Mouse (Mus musculus): ENCODE results near the gene Olfml2a. TPM values are rescaled to one million over a fixed set of nuclear protein-coding genes. Genes with fewer than 3 reads are reported as not detected.

The Olfml2a gene
- polyA plus RNA-seq, 1 experiment from 2014 or later: 6.0 TPM

DNA sequence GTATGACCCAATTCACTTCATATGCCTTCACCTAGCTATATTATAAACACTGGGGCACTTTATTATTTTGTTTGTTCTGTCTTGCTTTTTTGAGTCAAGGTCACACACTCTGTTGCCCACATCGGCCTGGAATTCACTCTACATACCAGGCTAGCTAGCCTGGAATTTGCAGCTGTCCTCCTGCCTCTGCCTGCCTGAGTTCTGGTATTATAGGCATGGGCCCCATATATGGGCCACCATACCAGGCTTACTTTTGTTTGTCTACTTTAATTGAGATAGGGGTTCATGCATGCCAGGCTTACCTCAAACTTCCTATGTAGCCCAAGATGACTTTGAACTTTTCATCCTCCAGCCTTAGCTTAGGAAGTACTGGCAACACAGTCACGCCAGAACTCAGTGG lies 10.1 kb downstream of the Olfml2a start:
- no peak overlapping the region for H3K9ac ChIP-seq
- H3K4me1 ChIP-seq: no peaks in the 10 kb centered on the region
- no peak overlapping the region for H3K4me2 ChIP-seq (replicated peaks)
- no peak for ATAC-seq (ENCODE audit: insufficient number of reproducible peaks, insufficient read depth, low FRiP score, low TSS enrichment)
- 84% methylated on average over 2 of the region's 2 CpGs for WGBS
- no peaks in the 10 kb centered on the region for H3K27me3 ChIP-seq
- H3K36me3 ChIP-seq: no peaks in the 10 kb centered on the region
- H3K9me3 ChIP-seq: no peaks in the 10 kb centered on the region
- no peak overlapping the region for H3K4me3 ChIP-seq
- H3K27ac ChIP-seq: no peak overlapping the region

DNA sequence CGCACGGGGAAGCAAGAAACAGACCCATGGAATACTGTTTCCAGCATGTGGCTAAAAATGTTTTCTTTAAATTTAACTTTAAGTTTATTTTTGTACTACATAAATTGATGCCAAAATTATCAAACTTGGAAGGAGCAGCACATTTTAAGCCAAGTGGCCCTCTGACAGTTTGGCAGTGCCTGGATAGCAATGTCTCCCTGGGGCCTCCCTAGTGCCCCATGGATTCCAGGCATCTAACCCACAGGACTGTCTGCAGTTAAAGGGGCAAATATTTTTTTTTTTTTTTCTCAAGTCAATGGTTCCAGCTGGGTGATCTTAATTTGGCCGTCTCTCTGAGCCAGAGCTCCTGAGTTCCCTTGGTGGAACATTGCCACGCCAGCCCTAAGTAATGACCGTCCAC lies 11.4 kb downstream of the Olfml2a start:
- Histone ChIP-seq H3K27me3 (no peaks in the 10 kb centered on the region), H3K4me1 (no peaks in the 10 kb centered on the region), H3K4me3 (no peak overlapping the region), H3K9me3 (no peaks in the 10 kb centered on the region), H3K4me2 (replicated peaks) (no peak overlapping the region), H3K27ac (no peak overlapping the region), H3K9ac (no peak overlapping the region), H3K36me3 (no peaks in the 10 kb centered on the region)
- no peak for ATAC-seq (ENCODE audit: insufficient number of reproducible peaks, insufficient read depth, low FRiP score, low TSS enrichment)
- WGBS: 84% methylated on average over 5 of the region's 5 CpGs

DNA sequence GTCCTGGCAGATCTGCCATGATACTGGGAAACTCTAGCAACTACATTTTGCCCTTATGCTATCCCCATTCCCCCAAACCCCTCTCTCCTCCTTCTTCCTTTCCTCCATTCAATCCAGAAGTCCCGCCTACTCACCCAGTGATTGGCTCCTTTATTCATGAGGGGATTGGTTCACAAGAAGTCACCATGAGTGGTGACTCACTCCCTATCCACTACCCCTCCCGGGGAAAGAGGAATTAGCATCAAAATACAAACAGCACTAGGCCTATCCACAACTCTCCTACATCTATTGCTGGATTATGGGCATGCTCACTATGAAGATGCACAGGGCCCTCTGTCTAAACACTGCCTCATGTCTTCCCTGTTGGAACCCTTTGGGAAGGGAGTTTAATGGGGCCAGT lies 12.2 kb downstream of the Olfml2a start:
- 49% methylated on average over 2 of the region's 2 CpGs for WGBS
- H3K4me1 ChIP-seq: no peaks in the 10 kb centered on the region
- H3K4me3 ChIP-seq: no peak overlapping the region

DNA sequence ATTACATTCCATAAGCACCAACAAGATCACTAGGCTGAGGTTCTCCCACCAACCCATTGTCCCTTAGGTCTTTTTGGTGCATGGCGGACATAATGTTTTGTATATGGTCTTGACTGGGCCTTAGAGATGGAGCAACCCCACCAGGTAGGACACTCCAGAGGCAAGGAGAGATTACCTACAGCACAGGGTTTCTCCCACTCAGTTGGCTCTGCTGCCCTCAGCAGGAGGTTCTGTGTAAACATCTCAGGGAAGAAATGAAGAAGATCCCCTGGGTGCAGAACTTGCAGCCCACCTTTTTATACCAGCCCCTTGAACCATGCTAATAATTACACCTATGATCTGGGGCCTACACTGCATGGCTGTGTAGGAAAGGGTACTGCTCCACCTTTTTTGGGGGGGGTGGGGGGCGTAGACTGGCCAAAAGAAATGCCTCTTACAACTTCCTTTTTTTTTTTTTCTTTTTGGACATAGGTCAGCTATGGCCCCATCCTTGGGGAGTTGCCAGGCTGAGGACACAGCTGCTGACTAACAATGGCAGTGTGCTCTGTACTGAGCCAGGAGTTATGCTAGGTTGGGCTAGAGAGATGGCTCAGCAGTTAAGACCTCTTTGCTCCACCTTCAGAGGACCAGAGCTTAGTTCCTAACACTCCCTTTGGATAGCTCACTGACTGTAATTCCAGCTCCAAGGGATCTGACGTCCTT lies 12.8 kb downstream of the Olfml2a start:
- ATAC-seq (ENCODE audit: insufficient number of reproducible peaks, insufficient read depth, low FRiP score, low TSS enrichment): no peak
- Histone ChIP-seq H3K36me3 (no peaks in the 10 kb centered on the region), H3K9ac (no peak overlapping the region), H3K9me3 (no peaks in the 10 kb centered on the region), H3K4me3 (no peak overlapping the region), H3K27me3 (no peaks in the 10 kb centered on the region), H3K4me2 (replicated peaks) (no peak overlapping the region), H3K4me1 (no peaks in the 10 kb centered on the region), H3K27ac (no peak overlapping the region)
- 81% methylated on average over 3 of the region's 3 CpGs for WGBS

More for the DNA sequence above, 12.2 kb downstream of the Olfml2a start:
- Histone ChIP-seq H3K36me3 (no peaks in the 10 kb centered on the region), H3K4me2 (replicated peaks) (no peak overlapping the region), H3K27me3 (no peaks in the 10 kb centered on the region), H3K9ac (no peak overlapping the region), H3K9me3 (no peaks in the 10 kb centered on the region), H3K27ac (no peak overlapping the region)
- no peak for ATAC-seq (ENCODE audit: insufficient number of reproducible peaks, insufficient read depth, low FRiP score, low TSS enrichment)

DNA sequence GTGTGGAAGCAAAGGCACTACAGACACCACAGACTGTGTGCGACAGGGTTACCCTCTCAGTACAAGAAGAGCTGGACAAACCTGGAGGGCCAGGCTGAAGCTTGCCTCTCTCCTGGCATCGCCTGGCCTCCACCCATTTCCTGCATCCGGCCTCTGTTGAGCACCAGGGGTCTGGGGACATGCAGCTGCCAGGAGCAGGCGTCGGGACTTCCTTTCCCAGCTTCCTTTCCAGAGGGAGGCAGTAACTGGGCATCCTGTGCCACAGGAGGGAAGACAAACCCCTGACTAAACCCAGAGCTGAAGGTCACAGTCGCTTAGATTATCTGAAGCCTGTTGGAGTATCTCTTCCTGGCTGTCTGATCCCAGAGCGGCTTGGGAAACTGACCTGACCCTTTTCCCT lies 15.8 kb downstream of the Olfml2a start:
- WGBS: 71% methylated on average over 7 of the region's 7 CpGs
- no peaks in the 10 kb centered on the region for H3K36me3 ChIP-seq
- no peak for ATAC-seq (ENCODE audit: insufficient number of reproducible peaks, insufficient read depth, low FRiP score, low TSS enrichment)
- no peaks in the 10 kb centered on the region for H3K27me3 ChIP-seq
- H3K9me3 ChIP-seq: no peaks in the 10 kb centered on the region
- H3K4me3 ChIP-seq: no peak overlapping the region
- no peak overlapping the region for H3K9ac ChIP-seq
- no peak overlapping the region for H3K4me2 ChIP-seq (replicated peaks)
- no peaks in the 10 kb centered on the region for H3K4me1 ChIP-seq
- no peak overlapping the region for H3K27ac ChIP-seq

DNA sequence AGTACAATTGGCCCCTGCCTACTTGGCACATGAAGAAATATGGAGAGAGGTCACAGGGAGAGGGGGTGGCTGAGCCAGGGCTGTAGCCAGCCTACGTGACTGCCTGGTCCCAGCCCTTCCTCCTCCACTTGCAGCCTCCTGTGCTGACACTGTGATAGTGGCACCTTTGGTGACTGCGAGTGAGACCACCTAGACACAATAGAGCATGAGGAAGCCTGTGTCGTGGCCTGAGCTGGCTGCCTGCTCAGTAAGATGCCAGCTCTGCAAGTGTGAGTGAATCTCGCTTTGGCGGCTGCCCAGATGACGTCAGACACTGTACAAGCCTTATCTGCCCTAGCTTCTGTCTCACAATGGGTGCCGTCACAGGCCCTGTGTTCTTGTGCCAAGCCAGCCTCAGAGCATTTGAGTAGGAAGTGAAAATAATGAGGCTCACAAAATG lies 18.5 kb downstream of the Olfml2a start:
- no peak overlapping the region for H3K27ac ChIP-seq
- 79% methylated on average over 7 of the region's 7 CpGs for WGBS
- ATAC-seq (ENCODE audit: insufficient number of reproducible peaks, insufficient read depth, low FRiP score, low TSS enrichment): no peak

DNA sequence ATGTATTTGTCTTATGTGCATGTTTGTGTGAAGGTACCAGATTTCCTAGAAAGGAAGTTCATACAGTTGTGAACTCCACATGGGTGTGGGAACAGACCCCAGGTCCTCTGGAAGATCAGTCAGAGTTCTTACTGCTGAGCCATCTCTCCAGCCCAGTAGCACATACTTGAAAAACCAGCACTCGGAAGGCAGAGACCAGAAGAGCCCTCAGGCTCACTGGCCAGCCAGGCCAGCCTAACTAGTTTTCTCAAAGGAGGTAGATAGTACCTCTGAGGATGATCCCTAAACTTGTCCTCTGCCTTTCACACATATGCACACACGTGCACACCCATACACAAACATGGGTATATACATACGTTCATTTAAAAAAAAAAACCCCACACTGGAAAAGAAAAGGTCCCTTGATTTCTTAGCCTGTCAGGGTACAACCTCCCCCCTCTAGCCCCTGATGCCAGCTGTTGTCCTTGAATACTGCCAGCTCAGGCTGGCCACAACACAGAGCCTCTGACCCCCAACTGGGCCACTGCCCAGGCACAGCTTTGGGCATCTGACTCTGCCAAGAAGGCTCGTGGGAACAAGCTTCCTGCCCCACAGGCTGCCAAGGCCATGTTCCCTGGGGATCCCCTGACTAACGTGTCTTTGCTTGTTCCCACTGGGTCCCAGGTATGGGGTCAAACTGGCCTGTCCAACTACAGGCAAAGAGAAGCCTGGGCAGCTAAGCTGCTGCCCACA lies 21.5 kb downstream of the Olfml2a start:
- H3K27me3 ChIP-seq: no peaks in the 10 kb centered on the region
- no peak overlapping the region for H3K4me2 ChIP-seq (replicated peaks)
- H3K9me3 ChIP-seq: no peaks in the 10 kb centered on the region
- no peak overlapping the region for H3K9ac ChIP-seq
- WGBS: 68% methylated on average over 5 of the region's 5 CpGs
- no peak overlapping the region for H3K27ac ChIP-seq
- H3K36me3 ChIP-seq: no peaks in the 10 kb centered on the region
- H3K4me3 ChIP-seq: no peak overlapping the region
- no peak for ATAC-seq (ENCODE audit: insufficient number of reproducible peaks, insufficient read depth, low FRiP score, low TSS enrichment)
- H3K4me1 ChIP-seq: no peaks in the 10 kb centered on the region

More for the DNA sequence above, 18.5 kb downstream of the Olfml2a start:
- H3K36me3 ChIP-seq: no peaks in the 10 kb centered on the region
- H3K9me3 ChIP-seq: no peaks in the 10 kb centered on the region
- no peak overlapping the region for H3K4me2 ChIP-seq (replicated peaks)
- H3K27me3 ChIP-seq: no peaks in the 10 kb centered on the region
- no peak overlapping the region for H3K9ac ChIP-seq
- H3K4me1 ChIP-seq: no peaks in the 10 kb centered on the region
- H3K4me3 ChIP-seq: no peak overlapping the region

DNA sequence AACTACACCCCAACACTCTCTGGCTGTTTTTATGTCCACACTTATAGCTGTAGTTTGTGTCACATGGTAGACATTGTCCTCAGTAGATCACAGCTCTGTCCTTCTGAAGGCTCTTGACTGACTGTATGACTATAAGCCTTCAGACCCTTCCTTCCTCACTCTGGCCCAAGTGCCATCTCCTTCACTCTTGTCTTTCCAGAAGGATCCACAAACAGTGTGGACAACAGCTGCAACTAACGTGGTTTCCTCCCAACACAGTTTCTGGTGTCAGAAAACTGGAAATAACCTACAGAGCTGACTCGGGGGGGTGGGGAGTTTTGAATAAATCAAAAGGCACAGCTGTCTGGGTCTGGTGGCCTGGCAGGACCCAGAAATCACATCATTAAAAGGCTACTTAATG lies 24.3 kb downstream of the Olfml2a start:
- H3K4me2 ChIP-seq (replicated peaks): no peak overlapping the region
- H3K4me1 ChIP-seq: no peaks in the 10 kb centered on the region
- H3K9ac ChIP-seq: no peak overlapping the region
- no peak overlapping the region for H3K27ac ChIP-seq
- H3K36me3 ChIP-seq: 0 out of 2 replicates have a peak, but pooled peaks cover 4% of the 10 kb centered on the region
- H3K9me3 ChIP-seq: no peaks in the 10 kb centered on the region
- no peaks in the 10 kb centered on the region for H3K27me3 ChIP-seq
- ATAC-seq (ENCODE audit: insufficient number of reproducible peaks, insufficient read depth, low FRiP score, low TSS enrichment): no peak
- H3K4me3 ChIP-seq: no peak overlapping the region
- 65% methylated on average over 2 of the region's 2 CpGs for WGBS

DNA sequence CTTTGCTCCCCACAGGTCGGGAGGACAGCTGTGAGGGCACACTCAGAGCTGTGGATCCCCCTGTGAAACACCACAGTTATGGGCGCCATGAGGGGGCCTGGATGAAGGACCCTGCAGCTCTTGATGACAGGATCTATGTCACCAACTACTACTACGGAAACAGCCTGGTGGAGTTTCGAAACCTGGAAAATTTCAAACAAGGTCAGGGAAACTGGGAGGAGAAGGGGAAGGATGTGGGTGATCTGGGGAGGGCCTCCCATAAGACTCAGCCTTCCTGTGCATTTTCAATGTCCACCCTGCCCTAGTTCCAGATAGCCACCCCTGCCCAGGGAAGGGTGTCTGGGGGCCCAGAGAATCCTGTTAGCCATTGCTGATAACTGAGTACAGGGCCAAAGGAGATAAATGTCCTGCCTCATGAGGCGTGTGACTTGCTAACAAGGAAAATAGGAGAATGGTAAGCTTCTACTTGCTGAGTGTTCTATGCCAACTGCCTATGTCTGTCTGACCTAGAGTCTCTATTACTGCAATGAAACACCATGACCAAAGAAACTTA lies 26.0 kb downstream of the Olfml2a start:
- Histone ChIP-seq H3K4me2 (replicated peaks) (no peak overlapping the region), H3K9ac (no peak overlapping the region), H3K4me3 (no peak overlapping the region), H3K36me3 (0 out of 2 replicates have a peak, but pooled peaks cover 4% of the 10 kb centered on the region), H3K27ac (no peak overlapping the region), H3K9me3 (no peaks in the 10 kb centered on the region), H3K4me1 (no peaks in the 10 kb centered on the region), H3K27me3 (no peaks in the 10 kb centered on the region)
- ATAC-seq (ENCODE audit: insufficient number of reproducible peaks, insufficient read depth, low FRiP score, low TSS enrichment): no peak
- 78% methylated on average over 5 of the region's 5 CpGs for WGBS

DNA sequence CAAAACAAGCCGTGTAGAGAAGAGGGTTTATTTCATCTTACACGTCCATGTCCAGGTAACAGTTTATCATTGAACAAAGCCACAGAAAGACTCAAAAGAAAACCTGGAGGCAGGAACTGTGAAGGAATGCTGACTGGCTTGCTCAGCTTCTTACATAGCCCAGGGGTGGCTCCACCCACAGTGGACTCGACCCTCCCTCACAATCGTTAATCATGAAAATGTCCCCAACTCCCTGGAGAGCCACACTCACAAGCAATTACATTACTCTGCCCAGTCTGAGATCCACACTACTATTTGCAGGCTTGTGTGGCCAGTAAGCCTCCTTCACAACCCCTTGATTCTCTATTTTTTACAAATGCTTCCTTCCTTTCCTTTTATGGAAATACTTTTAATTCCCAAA lies 32.4 kb downstream of the Olfml2a start:
- Histone ChIP-seq H3K4me2 (replicated peaks) (no peak overlapping the region), H3K36me3 (0 out of 2 replicates have a peak, but pooled peaks cover 4% of the 10 kb centered on the region), H3K9me3 (no peaks in the 10 kb centered on the region), H3K4me1 (no peaks in the 10 kb centered on the region), H3K27ac (no peak overlapping the region), H3K27me3 (no peaks in the 10 kb centered on the region), H3K9ac (no peak overlapping the region), H3K4me3 (no peak overlapping the region)
- no peak for ATAC-seq (ENCODE audit: insufficient number of reproducible peaks, insufficient read depth, low FRiP score, low TSS enrichment)
- 30% methylated on average over 4 of the region's 4 CpGs for WGBS

DNA sequence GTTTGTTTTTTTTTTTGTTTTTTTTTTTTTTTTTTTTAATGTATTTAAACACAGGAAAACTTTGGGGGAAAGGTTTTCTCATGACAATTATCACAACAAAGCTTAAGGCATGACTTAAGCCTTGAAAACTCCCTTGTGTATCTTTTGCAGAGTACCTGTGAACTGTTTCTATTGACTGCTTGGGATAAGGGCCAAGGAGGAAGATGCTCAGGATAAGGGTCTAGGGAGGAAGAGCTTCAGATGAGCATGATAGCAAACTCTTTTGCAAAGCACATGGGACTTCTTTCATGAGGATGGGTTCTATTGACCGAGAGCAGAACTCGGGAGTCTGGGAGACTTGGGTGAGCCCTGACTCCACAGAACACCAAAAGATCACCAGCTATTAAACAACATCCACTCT lies 37.9 kb downstream of the Olfml2a start:
- no peaks in the 10 kb centered on the region for H3K4me1 ChIP-seq

DNA sequence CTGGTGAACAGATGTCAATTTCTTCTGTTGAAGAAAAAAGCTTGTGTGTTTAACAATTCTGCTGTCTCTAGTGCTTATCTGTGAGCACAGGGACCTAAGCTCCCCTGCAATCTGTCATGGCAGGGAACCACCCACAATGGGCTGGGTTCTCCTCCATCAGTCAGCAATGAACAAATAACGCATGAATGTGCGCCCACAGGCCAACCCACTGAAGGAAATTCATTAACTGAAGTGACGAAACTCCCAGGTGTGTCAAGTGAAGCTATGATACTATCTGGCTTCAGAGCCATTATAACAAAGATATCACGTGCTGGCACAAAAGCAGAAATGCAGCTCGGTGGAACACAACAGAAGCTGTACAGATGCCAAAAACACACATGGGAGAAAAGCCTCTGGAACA lies 38.3 kb downstream of the Olfml2a start:
- Histone ChIP-seq H3K4me3 (no peak overlapping the region), H3K9ac (no peak overlapping the region), H3K27me3 (no peaks in the 10 kb centered on the region), H3K9me3 (no peaks in the 10 kb centered on the region), H3K4me1 (no peaks in the 10 kb centered on the region), H3K36me3 (no peaks in the 10 kb centered on the region), H3K4me2 (replicated peaks) (no peak overlapping the region), H3K27ac (no peak overlapping the region)
- 84% methylated on average over 5 of the region's 5 CpGs for WGBS
- no peak for ATAC-seq (ENCODE audit: insufficient number of reproducible peaks, insufficient read depth, low FRiP score, low TSS enrichment)

More for the DNA sequence above, 37.9 kb downstream of the Olfml2a start:
- Histone ChIP-seq H3K27me3 (no peaks in the 10 kb centered on the region), H3K9ac (no peak overlapping the region), H3K9me3 (no peaks in the 10 kb centered on the region), H3K27ac (no peak overlapping the region), H3K4me3 (no peak overlapping the region), H3K36me3 (no peaks in the 10 kb centered on the region), H3K4me2 (replicated peaks) (no peak overlapping the region)
- 95% methylated on average over 2 of the region's 2 CpGs for WGBS
- no peak for ATAC-seq (ENCODE audit: insufficient number of reproducible peaks, insufficient read depth, low FRiP score, low TSS enrichment)

Data from embryonic facial prominence, embryonic 12.5 days (tissue).